Mouse (Mus musculus) monocyte, adult 5-6 weeks (primary cell): ENCODE data around the gene Zfp628. TPM values are rescaled to one million over a fixed set of nuclear protein-coding genes. Genes with fewer than 3 reads are reported as not detected.

Experiments
- total RNA-seq: library from RNA; stranded (forward); fragments of 200-1000, 200-491, 200-594 nt; gene quantifications from 3 replicates; pipeline ENCODE4 v1.2.3, GENCODE M21; 2017

The Zfp628 gene
- total RNA-seq, 1 experiment from 2014 or later: 6.0 TPM

Other genes with a start within 250 kb of the Zfp628 start
- gene Hspbp1, start 230.1 kb upstream of the Zfp628 start, total RNA-seq: 12.9 to 47.3 TPM (median 16.6 TPM) in 3 replicates
- not detected in 3 replicates for gene Brsk1, start 224.6 kb upstream of the Zfp628 start, total RNA-seq
- gene Tmem150b, start 190.0 kb upstream of the Zfp628 start, total RNA-seq: 5.6 to 6.8 TPM (median 6.4 TPM) in 3 replicates
- gene Kmt5c, start 175.1 kb upstream of the Zfp628 start, total RNA-seq: 25.1 to 60.4 TPM (median 38.0 TPM) in 3 replicates
- 4.7 TPM in 1 of 3 replicates, not detected in the others for gene Cox6b2, start 162.1 kb upstream of the Zfp628 start, total RNA-seq
- gene Fam71e2, start 143.9 kb upstream of the Zfp628 start, total RNA-seq: not detected in 3 replicates
- not detected in 3 replicates for gene Il11, start 132.4 kb upstream of the Zfp628 start, total RNA-seq
- not detected in 3 replicates for gene Tmem190, start 132.3 kb upstream of the Zfp628 start, total RNA-seq
- 0.53 to 1.5 TPM (median 1.2 TPM) in 3 replicates for gene Tmem238, start 125.6 kb upstream of the Zfp628 start, total RNA-seq
- 260 to 549 TPM (median 279 TPM) in 3 replicates for gene Rpl28, start 122.3 kb upstream of the Zfp628 start, total RNA-seq
- gene Ube2s, start 102.6 kb upstream of the Zfp628 start, total RNA-seq: 96.9 to 129 TPM (median 127 TPM) in 3 replicates
- gene Shisa7, start 70.5 kb upstream of the Zfp628 start, total RNA-seq: 0.11 TPM in 1 of 3 replicates, not detected in the others
- gene Isoc2b, start 45.0 kb upstream of the Zfp628 start, total RNA-seq: 7.1 to 45.7 TPM (median 35.7 TPM) in 3 replicates
- gene Isoc2a, start 38.1 kb upstream of the Zfp628 start, total RNA-seq: 4.5 to 8.4 TPM (median 7.9 TPM) in 3 replicates
- gene Gm36210, start 8.7 kb upstream of the Zfp628 start, total RNA-seq: not detected in 3 replicates
- gene Nat14, start 6.8 kb downstream of the Zfp628 start, total RNA-seq: 0.49 TPM in 1 of 3 replicates, not detected in the others
- not detected in 3 replicates for gene Ssc5d, start 10.6 kb downstream of the Zfp628 start, total RNA-seq
- gene Sbk2, start 49.2 kb downstream of the Zfp628 start, total RNA-seq: not detected in 3 replicates
- not detected in 3 replicates for gene Sbk3, start 56.0 kb downstream of the Zfp628 start, total RNA-seq
- 1.2 to 2.5 TPM (median 1.3 TPM) in 3 replicates for gene Zfp579, start 80.9 kb downstream of the Zfp628 start, total RNA-seq
- 4.4 to 12.1 TPM (median 5.1 TPM) in 3 replicates for gene Zfp524, start 99.2 kb downstream of the Zfp628 start, total RNA-seq
- gene Fiz1, start 99.5 kb downstream of the Zfp628 start, total RNA-seq: 12.5 to 26.2 TPM (median 14.6 TPM) in 3 replicates
- not detected in 3 replicates for gene Gm44973, start 100.3 kb downstream of the Zfp628 start, total RNA-seq
- gene Zfp865, start 105.2 kb downstream of the Zfp628 start, total RNA-seq: 20.1 to 30.4 TPM (median 22.9 TPM) in 3 replicates
- not detected in 3 replicates for gene Ccdc106, start 105.3 kb downstream of the Zfp628 start, total RNA-seq
- 1.4 to 1.5 TPM in 2 of 3 replicates, not detected in the other for gene 4632433K11Rik, start 118.9 kb downstream of the Zfp628 start, total RNA-seq
- gene Zfp784, start 123.2 kb downstream of the Zfp628 start, total RNA-seq: 3.0 to 3.8 TPM (median 3.1 TPM) in 3 replicates
- gene Zfp580, start 136.3 kb downstream of the Zfp628 start, total RNA-seq: not detected in 3 replicates
- gene U2af2, start 146.9 kb downstream of the Zfp628 start, total RNA-seq: 119 to 185 TPM (median 151 TPM) in 3 replicates
- 65.8 to 88.9 TPM (median 80.5 TPM) in 3 replicates for gene Epn1, start 165.0 kb downstream of the Zfp628 start, total RNA-seq
- gene Rfpl4, start 201.7 kb downstream of the Zfp628 start, total RNA-seq: not detected in 3 replicates
- 0.53 to 2.8 TPM in 2 of 3 replicates, not detected in the other for gene Rasl2-9, start 210.7 kb downstream of the Zfp628 start, total RNA-seq
- gene Vmn1r55, start 234.5 kb downstream of the Zfp628 start, total RNA-seq: not detected in 3 replicates